Mouse (Mus musculus) lung, embryonic 14.5 days (tissue): Measurements from ENCODE around the gene Notch1. TPM values are rescaled to one million over a fixed set of nuclear protein-coding genes. Genes with fewer than 3 reads are reported as not detected.

Experiments
- ATAC-seq: fragments of 200-750 bp; cut with Nextera tagmentation; 2 replicates; pipeline ENCODE4 v1.8.0; 2017; ENCODE audit warnings: mild to moderate bottlenecking, moderate TSS enrichment, moderate library complexity; ENCODE audit not compliant: insufficient read depth
- DNase-seq: peaks from one replicate; pipeline ENCODE4 v3.0.0-alpha.2; 2015
- H3K27ac ChIP-seq: fragments of 300-500 bp; sonication (generic); 2 replicates; pipeline ENCODE4 v1.5.1; 2014; ENCODE audit warnings: low read depth, mild to moderate bottlenecking, moderate library complexity
- H3K27me3 ChIP-seq: fragments of 300-500 bp; sonication (generic); 2 replicates; pipeline ENCODE4 v1.6.1; 2014; ENCODE audit warnings: low read length, control low read depth; ENCODE audit not compliant: insufficient read depth
- H3K36me3 ChIP-seq: fragments of 300-500 bp; sonication (generic); 2 replicates; pipeline ENCODE4 v1.6.1; 2014; ENCODE audit warnings: control low read depth; ENCODE audit not compliant: insufficient read depth
- H3K4me1 ChIP-seq: fragments of 300-500 bp; sonication (generic); 2 replicates; pipeline ENCODE4 v1.6.1; 2014; ENCODE audit warnings: antibody characterized with exemption, control low read depth; ENCODE audit not compliant: insufficient read depth
- H3K4me2 ChIP-seq: fragments of 300-500 bp; sonication (generic); 2 replicates; pipeline ENCODE4 v1.6.1; 2014; ENCODE audit warnings: mild to moderate bottlenecking
- H3K4me3 ChIP-seq: fragments of 300-500 bp; sonication (generic); 2 replicates; pipeline ENCODE4 v1.5.1; 2014; ENCODE audit warnings: low read depth, low read length
- H3K9ac ChIP-seq: fragments of 300-500 bp; sonication (generic); 2 replicates; pipeline ENCODE4 v1.6.1; 2014
- H3K9me3 ChIP-seq: fragments of 300-500 bp; sonication (generic); 2 replicates; pipeline ENCODE4 v1.6.1; 2016; ENCODE audit warnings: low read depth, low read length, control low read depth
- CTCF ChIP-seq: IDR thresholded peaks from 2 replicates; pipeline ENCODE4 v1.5.1; 2016; ENCODE audit warnings: antibody characterized with exemption, low read depth
- WGBS: fragments of 180-500 bp; shearing (Covaris S2); extraction: QIAGEN DNeasy Blood & Tissue Kit; methylation state at CpG from one replicate; pipeline ENCODE4 v1.1.7; 2014; 5-methylcytosine and 5-hydroxymethylcytosine counted together
- polyA plus RNA-seq: library from polyadenylated mRNA; unstranded; fragments of >200 nt; fragmentation: Nextera tagmentation; extraction: Ambion mirVana; gene quantifications from 2 replicates; pipeline ENCODE4 v1.2.1, GENCODE M21; 2014

The Notch1 gene
- polyA plus RNA-seq, 1 experiment from 2014 or later = 44.0 TPM

- no peak overlapping the region for H3K27ac ChIP-seq
- DNase-seq (no peak), ATAC-seq (no peak)
- no peaks in the 10 kb centered on the region for H3K27me3 ChIP-seq
- H3K36me3 ChIP-seq = peaks cover 96% of the 10 kb centered on the region
- 100% methylated on average over 1 of the region's 1 CpGs for WGBS
- no peak overlapping the region for H3K9ac ChIP-seq
- no peaks in the 10 kb centered on the region for H3K9me3 ChIP-seq
- TF ChIP-seq CTCF = no peak
- no peak overlapping the region for H3K4me2 ChIP-seq
- H3K4me3 ChIP-seq = no peak overlapping the region
- no peaks in the 10 kb centered on the region for H3K4me1 ChIP-seq
Observed at GRCm38 (mm10) chr2:26423086-26423485, 93.4 kb downstream of the Notch1 start.

DNA sequence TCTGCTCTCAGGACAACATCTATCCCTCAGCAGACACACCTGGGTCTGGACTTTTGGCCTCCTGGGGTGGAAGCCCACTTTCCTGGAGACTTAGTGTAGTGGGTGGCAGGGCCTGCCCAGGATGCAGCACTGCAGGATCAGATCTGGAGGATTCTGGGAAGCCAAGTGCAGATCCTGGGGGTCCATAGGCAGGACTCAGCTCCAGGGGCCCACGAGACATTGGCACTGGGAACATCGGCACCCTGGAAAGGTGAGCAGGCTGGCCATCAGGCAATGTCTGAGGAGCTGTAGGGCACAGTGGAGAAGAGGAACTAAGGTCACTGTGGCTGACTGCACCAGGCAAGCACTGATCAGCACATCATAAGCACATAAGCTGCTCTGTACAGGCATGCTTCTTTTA, 94.5 kb downstream of the Notch1 start:
- TF ChIP-seq CTCF = no peak
- Histone ChIP-seq H3K9me3 (no peaks in the 10 kb centered on the region), H3K4me1 (no peaks in the 10 kb centered on the region), H3K36me3 (peaks cover 96% of the 10 kb centered on the region), H3K9ac (no peak overlapping the region), H3K27me3 (no peaks in the 10 kb centered on the region), H3K4me2 (no peak overlapping the region), H3K27ac (no peak overlapping the region), H3K4me3 (no peak overlapping the region)
- no peak for ATAC-seq
- no peak for DNase-seq
- WGBS = 89% methylated on average over 2 of the region's 2 CpGs

GRCm38 (mm10) chr2:26418120-26418519, 98.3 kb downstream of the Notch1 start:
- Histone ChIP-seq H3K9me3 (no peaks in the 10 kb centered on the region), H3K27me3 (no peaks in the 10 kb centered on the region), H3K4me3 (no peak overlapping the region), H3K9ac (no peak overlapping the region), H3K27ac (no peak overlapping the region), H3K36me3 (peaks cover 95% of the 10 kb centered on the region), H3K4me1 (no peaks in the 10 kb centered on the region), H3K4me2 (no peak overlapping the region)
- TF ChIP-seq CTCF = no peak
- WGBS = 88% methylated on average over 1 of the region's 1 CpGs
- DNase-seq = no peak
- ATAC-seq = no peak

DNA sequence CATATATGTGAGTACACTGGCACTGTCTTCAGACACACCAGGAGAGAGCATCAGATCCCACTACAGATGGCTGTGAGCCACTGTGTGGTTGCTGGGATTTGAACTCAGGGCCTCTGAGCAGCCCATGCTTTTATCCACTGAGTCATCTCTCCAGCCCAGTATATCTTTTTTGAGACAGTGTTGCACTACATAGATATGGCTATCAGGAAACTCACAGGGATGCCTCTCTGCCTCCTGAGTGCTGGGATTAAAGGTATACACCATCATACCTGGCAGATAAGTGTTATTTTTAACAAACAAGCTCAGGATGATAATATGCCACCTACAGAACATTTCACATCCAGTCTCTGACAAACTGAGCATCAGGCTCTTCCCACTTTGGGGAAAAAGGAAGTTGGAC, 99.4 kb downstream of the Notch1 start:
- no peaks in the 10 kb centered on the region for H3K4me1 ChIP-seq
- H3K4me3 ChIP-seq = no peak overlapping the region
- TF ChIP-seq CTCF = no peak
- peaks cover 95% of the 10 kb centered on the region for H3K36me3 ChIP-seq
- DNase-seq (no peak), ATAC-seq (no peak)
- H3K9me3 ChIP-seq = no peaks in the 10 kb centered on the region
- no peak overlapping the region for H3K27ac ChIP-seq
- no peak overlapping the region for H3K9ac ChIP-seq
- H3K4me2 ChIP-seq = no peak overlapping the region
- no peaks in the 10 kb centered on the region for H3K27me3 ChIP-seq

DNA sequence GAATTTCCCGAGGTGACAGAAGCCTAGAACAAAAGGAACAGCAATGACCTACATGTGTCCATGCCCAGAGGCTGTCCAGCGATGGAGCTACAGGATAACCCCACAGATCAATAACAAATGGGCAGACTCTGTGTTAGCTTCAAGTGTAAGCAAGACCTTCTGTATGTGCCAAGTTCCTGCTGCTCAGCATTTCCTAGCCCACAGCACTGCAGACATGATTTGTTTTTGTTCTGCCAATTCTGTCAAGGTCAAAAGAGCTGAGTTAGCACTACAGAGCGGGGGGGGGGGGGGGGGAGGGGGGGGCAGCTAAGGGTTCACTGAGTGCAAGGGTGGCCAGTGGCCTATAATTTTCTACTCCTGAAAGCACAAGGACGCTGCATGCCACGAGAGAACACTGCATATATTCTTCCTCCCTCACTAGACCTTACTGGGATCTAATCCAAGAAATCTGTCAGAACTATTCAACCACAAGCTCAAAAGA, 105.5 kb downstream of the Notch1 start:
- Histone ChIP-seq H3K27me3 (no peaks in the 10 kb centered on the region), H3K27ac (0 out of 2 replicates have a peak overlapping the region, but pooled peaks have one; percentile 19), H3K4me1 (peaks cover 20% of the 10 kb centered on the region), H3K9ac (no peak overlapping the region), H3K4me3 (no peak overlapping the region), H3K36me3 (peaks cover 65% of the 10 kb centered on the region), H3K4me2 (no peak overlapping the region), H3K9me3 (no peaks in the 10 kb centered on the region)
- ATAC-seq (no peak), DNase-seq (no peak)
- TF ChIP-seq CTCF = no peak
- WGBS = 59% methylated on average over 4 of the region's 5 CpGs

GRCm38 (mm10) chr2:26410091-26410490, 106.4 kb downstream of the Notch1 start:
- TF ChIP-seq CTCF = no peak
- Histone ChIP-seq H3K36me3 (peaks cover 56% of the 10 kb centered on the region), H3K27ac (no peak overlapping the region), H3K4me1 (peaks cover 20% of the 10 kb centered on the region), H3K9me3 (no peaks in the 10 kb centered on the region), H3K27me3 (no peaks in the 10 kb centered on the region), H3K9ac (no peak overlapping the region), H3K4me2 (no peak overlapping the region), H3K4me3 (no peak overlapping the region)
- ATAC-seq = no peak
- 65% methylated on average over 5 of the region's 5 CpGs for WGBS
- no peak for DNase-seq

- H3K9ac ChIP-seq = no peak overlapping the region
- H3K4me2 ChIP-seq = peak overlapping the region; percentile 91
Observed at GRCm38 (mm10) chr2:26409362-26409761, 107.1 kb downstream of the Notch1 start.

More at GRCm38 (mm10) chr2:26409362-26409761, 107.1 kb downstream of the Notch1 start:
- TF ChIP-seq CTCF = no peak
- H3K27me3 ChIP-seq = no peaks in the 10 kb centered on the region
- no peak for ATAC-seq
- WGBS = 58% methylated on average over 3 of the region's 3 CpGs
- H3K9me3 ChIP-seq = no peaks in the 10 kb centered on the region
- peaks cover 51% of the 10 kb centered on the region for H3K36me3 ChIP-seq
- H3K4me3 ChIP-seq = peak overlapping the region; percentile 95
- H3K4me1 ChIP-seq = peaks cover 20% of the 10 kb centered on the region
- no peak overlapping the region for H3K27ac ChIP-seq
- no peak for DNase-seq
